Mouse (Mus musculus) midbrain, embryonic 14.5 days (tissue): ENCODE results near the gene Slc30a7. TPM values are rescaled to one million over a fixed set of nuclear protein-coding genes. Genes with fewer than 3 reads are reported as not detected.

Experiments
- ATAC-seq: fragments of 200-750 bp; cut with Nextera tagmentation; 2 replicates; pipeline ENCODE4 v1.8.0; 2017; ENCODE audit warnings: moderate number of reproducible peaks, moderate library complexity; ENCODE audit not compliant: low FRiP score, low TSS enrichment
- DNase-seq: peaks from one replicate; pipeline ENCODE4 v3.0.0-alpha.2; 2015
- H3K27ac ChIP-seq: fragments of 300-500 bp; sonication (generic); replicated peaks from 2 replicates; pipeline ENCODE4 v1.5.1; 2014; ENCODE audit warnings: mild to moderate bottlenecking, low read depth, low read length, moderate library complexity
- H3K27me3 ChIP-seq: fragments of 300-500 bp; sonication (generic); 2 replicates; pipeline ENCODE4 v1.6.1; 2014; ENCODE audit warnings: low read length, control low read depth, mixed read lengths; ENCODE audit not compliant: control insufficient read depth, insufficient read depth
- H3K36me3 ChIP-seq: fragments of 300-500 bp; sonication (generic); 2 replicates; pipeline ENCODE4 v1.6.1; 2014; ENCODE audit warnings: low read length, control low read depth; ENCODE audit not compliant: control insufficient read depth, insufficient read depth
- H3K4me1 ChIP-seq: fragments of 300-500 bp; sonication (generic); 2 replicates; pipeline ENCODE4 v1.6.1; 2014; ENCODE audit warnings: mild to moderate bottlenecking, antibody characterized with exemption, low read length, control low read depth; ENCODE audit not compliant: control insufficient read depth, insufficient read depth
- H3K4me2 ChIP-seq: fragments of 300-500 bp; sonication (generic); 2 replicates; pipeline ENCODE4 v1.6.1; 2014; ENCODE audit warnings: mild to moderate bottlenecking, low read length, moderate library complexity
- H3K4me3 ChIP-seq: fragments of 300-500 bp; sonication (generic); replicated peaks from 2 replicates; pipeline ENCODE4 v1.5.1; 2014; ENCODE audit warnings: low read depth, low read length
- H3K9ac ChIP-seq: fragments of 300-500 bp; sonication (generic); replicated peaks from 2 replicates; pipeline ENCODE4 v1.6.1; 2014; ENCODE audit warnings: mild to moderate bottlenecking, low read length, moderate library complexity
- H3K9me3 ChIP-seq: fragments of 300-500 bp; sonication (generic); 2 replicates; pipeline ENCODE4 v1.6.1; 2016; ENCODE audit warnings: low read length, control low read depth, mixed read lengths; ENCODE audit not compliant: control insufficient read depth
- WGBS: fragments of 180-500 bp; shearing (Covaris S2); extraction: QIAGEN DNeasy Blood & Tissue Kit; methylation state at CpG from one replicate; pipeline ENCODE4 v1.1.7; 2014; 5-methylcytosine and 5-hydroxymethylcytosine counted together
- polyA plus RNA-seq: library from polyadenylated mRNA; unstranded; fragments of >200 nt; fragmentation: Nextera tagmentation; extraction: Ambion mirVana; gene quantifications from 2 replicates; pipeline ENCODE4 v1.2.1, GENCODE M21; 2014

The Slc30a7 gene
- polyA plus RNA-seq, 1 experiment from 2014 or later = 26.8 TPM

DNA sequence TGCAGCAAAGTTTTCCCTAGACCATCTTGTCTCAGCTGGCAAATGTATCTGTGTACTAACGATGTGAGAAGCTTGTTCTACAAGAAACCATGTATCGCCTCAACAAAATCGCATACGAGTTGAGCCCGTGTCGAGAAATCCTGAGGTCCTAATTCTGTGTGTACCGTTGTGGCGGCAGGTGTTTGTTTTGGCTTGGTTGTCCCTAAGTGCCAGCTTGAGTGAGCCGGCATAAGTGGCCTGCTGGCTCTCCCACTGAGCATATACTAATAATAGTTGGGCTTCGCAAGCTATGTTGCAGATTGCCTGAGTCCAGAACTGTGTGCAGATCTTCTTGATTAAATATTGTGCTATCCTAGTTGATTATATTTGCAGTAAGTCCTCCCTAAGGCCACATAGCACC is 18.5 kb upstream of the Slc30a7 start:
- ATAC-seq (no peak), DNase-seq (no peak)
- WGBS = 79% methylated on average over 10 of the region's 10 CpGs
- Histone ChIP-seq H3K36me3 (peaks cover 17% of the 10 kb centered on the region), H3K27ac (no peak overlapping the region), H3K9ac (no peak overlapping the region), H3K4me3 (no peak overlapping the region), H3K27me3 (no peaks in the 10 kb centered on the region), H3K4me2 (no peak overlapping the region), H3K4me1 (0 out of 2 replicates have a peak, but pooled peaks cover 2% of the 10 kb centered on the region), H3K9me3 (no peaks in the 10 kb centered on the region)

DNA sequence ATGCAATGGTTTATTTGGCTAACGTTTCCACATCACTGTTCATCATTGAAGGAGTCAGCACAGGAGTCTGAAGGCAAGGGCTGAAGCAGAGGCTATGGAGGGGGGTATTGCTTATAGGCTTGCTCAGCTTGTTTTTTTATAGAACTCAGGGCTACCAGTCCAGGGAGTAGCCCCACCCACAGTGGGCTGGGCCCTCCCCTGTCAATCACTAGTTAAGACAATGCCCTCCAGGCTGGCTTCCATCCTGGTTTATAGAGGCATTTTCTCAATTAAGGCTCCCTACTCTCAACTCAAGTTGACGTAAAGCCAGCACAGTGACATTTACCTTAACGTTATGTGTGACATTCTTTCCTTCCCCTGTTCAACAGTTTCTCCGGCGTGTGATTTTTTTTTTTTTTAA is 17.5 kb upstream of the Slc30a7 start:
- H3K9me3 ChIP-seq = no peaks in the 10 kb centered on the region
- no peak overlapping the region for H3K27ac ChIP-seq
- no peak overlapping the region for H3K4me2 ChIP-seq
- 88% methylated on average over 5 of the region's 5 CpGs for WGBS
- DNase-seq (no peak), ATAC-seq (no peak)
- H3K27me3 ChIP-seq = no peaks in the 10 kb centered on the region
- H3K9ac ChIP-seq = no peak overlapping the region
- peaks cover 17% of the 10 kb centered on the region for H3K36me3 ChIP-seq
- 0 out of 2 replicates have a peak, but pooled peaks cover 2% of the 10 kb centered on the region for H3K4me1 ChIP-seq
- H3K4me3 ChIP-seq = no peak overlapping the region

DNA sequence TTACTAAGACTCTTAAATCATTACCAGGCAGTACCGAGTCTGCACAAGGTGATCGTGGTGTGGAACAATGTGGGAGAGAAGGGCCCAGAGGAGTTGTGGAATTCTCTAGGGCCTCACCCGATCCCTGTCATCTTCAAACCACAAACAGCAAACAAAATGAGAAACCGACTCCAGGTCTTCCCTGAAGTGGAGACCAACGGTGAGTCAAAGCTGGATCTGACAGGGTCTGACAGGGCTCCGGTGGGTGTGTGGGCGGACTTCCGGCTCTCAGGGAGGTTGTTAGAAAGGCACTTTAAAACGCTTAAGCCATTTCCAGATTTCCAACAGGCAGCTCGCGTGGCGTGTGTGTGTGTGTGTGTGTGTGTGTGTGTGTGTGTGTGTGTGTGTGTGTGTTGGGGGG is 17.0 kb upstream of the Slc30a7 start:
- Histone ChIP-seq H3K27me3 (no peaks in the 10 kb centered on the region), H3K9ac (no peak overlapping the region), H3K4me1 (0 out of 2 replicates have a peak, but pooled peaks cover 2% of the 10 kb centered on the region), H3K9me3 (no peaks in the 10 kb centered on the region), H3K4me3 (no peak overlapping the region), H3K27ac (no peak overlapping the region), H3K4me2 (no peak overlapping the region), H3K36me3 (peaks cover 17% of the 10 kb centered on the region)
- ATAC-seq = no peak
- WGBS = 93% methylated on average over 12 of the region's 12 CpGs
- no peak for DNase-seq

DNA sequence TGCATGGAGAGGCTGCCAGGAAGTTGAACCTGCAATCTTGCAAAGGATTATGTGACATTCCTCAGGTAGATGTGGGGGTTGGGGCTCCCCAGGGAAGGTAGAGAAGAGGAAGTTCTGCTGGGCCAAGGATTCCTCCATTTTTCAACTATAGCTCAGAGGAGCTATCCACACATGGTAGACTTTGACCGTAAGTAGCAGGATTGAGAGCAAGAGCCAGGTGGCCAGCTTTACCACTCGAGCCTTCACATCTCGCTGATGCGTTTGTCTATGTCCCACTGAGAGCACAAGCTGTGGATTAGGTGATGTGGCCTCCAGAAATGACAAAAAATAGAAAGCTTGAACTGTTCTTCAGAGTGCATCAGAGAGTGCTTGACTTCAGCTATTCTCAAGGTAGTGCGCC is 11.9 kb upstream of the Slc30a7 start:
- H3K27me3 ChIP-seq = no peaks in the 10 kb centered on the region
- H3K9me3 ChIP-seq = no peaks in the 10 kb centered on the region
- no peak overlapping the region for H3K27ac ChIP-seq
- H3K9ac ChIP-seq = no peak overlapping the region
- 0 out of 2 replicates have a peak, but pooled peaks cover under 1% of the 10 kb centered on the region for H3K36me3 ChIP-seq
- 95% methylated on average over 5 of the region's 5 CpGs for WGBS
- H3K4me1 ChIP-seq = 0 out of 2 replicates have a peak, but pooled peaks cover 2% of the 10 kb centered on the region
- no peak overlapping the region for H3K4me3 ChIP-seq
- no peak for ATAC-seq
- H3K4me2 ChIP-seq = no peak overlapping the region
- no peak for DNase-seq

DNA sequence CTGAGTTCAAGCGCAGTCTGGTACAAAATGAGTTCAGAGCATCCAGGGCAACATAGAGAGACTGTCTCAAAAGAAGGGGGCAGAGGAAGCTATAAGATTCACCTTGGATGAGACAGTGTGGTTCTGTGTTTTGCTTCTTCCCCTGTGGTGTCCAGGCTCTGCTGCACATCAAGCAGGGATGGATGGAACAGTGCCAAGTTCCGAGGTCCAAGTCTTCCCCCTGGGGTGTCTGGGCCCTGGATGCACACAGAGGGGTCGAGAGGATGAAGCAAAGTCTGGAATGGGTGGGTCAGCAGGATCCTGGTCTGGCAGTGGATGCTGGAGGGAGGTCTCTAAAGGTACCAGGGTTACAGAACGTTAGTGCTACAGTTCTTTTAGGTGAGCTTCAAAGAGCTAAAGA is 11.4 kb upstream of the Slc30a7 start:
- Histone ChIP-seq H3K9me3 (no peaks in the 10 kb centered on the region), H3K4me1 (0 out of 2 replicates have a peak, but pooled peaks cover 2% of the 10 kb centered on the region), H3K4me2 (no peak overlapping the region), H3K9ac (no peak overlapping the region), H3K4me3 (no peak overlapping the region), H3K27ac (no peak overlapping the region), H3K27me3 (no peaks in the 10 kb centered on the region), H3K36me3 (no peaks in the 10 kb centered on the region)
- 72% methylated on average over 4 of the region's 4 CpGs for WGBS
- no peak for DNase-seq
- no peak for ATAC-seq

DNA sequence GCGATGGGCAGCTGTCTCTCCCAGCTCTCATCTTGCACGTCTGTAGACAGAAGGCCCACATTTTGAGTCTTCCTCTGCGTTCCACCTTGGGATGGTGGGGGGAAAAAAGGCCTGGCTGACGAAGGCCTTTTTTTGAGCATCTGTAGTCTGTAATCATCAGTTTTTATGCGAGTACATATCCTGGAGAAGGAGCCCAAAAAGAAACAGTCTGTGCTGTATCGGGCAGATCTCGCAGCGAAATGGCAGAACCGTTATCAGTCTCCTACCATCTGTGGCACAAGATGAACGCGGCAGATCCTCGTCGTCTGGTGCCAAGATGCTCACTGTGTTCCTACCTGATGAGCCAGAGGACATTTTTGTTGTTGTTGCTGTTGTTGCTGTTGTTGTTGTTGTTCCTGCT is 8.9 kb upstream of the Slc30a7 start:
- Histone ChIP-seq H3K27me3 (no peaks in the 10 kb centered on the region), H3K4me2 (no peak overlapping the region), H3K36me3 (no peaks in the 10 kb centered on the region), H3K9me3 (no peaks in the 10 kb centered on the region), H3K4me3 (no peak overlapping the region), H3K4me1 (no peaks in the 10 kb centered on the region), H3K27ac (no peak overlapping the region), H3K9ac (no peak overlapping the region)
- WGBS = 93% methylated on average over 13 of the region's 13 CpGs
- ATAC-seq (no peak), DNase-seq (no peak)

DNA sequence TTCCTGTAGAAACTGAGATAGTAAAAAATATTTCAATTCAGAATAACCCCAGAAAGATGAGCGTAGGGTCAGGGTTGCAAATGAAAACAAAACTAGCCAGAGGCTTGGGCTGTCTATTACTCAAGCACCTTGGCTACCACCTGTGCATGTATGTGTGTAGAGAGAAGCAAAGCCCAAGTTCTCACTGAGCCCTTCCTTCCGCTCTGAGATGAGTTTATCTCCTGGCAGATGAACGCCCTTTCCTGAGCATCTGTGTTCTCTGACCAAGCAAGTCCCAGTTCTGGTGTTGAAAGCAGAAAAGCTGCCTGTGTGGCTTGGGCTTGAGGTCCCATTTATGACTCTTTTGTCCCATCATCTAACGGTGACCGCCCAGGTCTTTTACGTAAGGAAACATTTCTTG is 7.7 kb upstream of the Slc30a7 start:
- Histone ChIP-seq H3K36me3 (no peaks in the 10 kb centered on the region), H3K27ac (no peak overlapping the region), H3K4me1 (peaks cover 4% of the 10 kb centered on the region; the same call in 1 of the 2 replicates), H3K9me3 (no peaks in the 10 kb centered on the region), H3K9ac (no peak overlapping the region), H3K4me3 (no peak overlapping the region), H3K27me3 (no peaks in the 10 kb centered on the region), H3K4me2 (no peak overlapping the region)
- DNase-seq (no peak), ATAC-seq (no peak)
- 96% methylated on average over 6 of the region's 6 CpGs for WGBS

DNA sequence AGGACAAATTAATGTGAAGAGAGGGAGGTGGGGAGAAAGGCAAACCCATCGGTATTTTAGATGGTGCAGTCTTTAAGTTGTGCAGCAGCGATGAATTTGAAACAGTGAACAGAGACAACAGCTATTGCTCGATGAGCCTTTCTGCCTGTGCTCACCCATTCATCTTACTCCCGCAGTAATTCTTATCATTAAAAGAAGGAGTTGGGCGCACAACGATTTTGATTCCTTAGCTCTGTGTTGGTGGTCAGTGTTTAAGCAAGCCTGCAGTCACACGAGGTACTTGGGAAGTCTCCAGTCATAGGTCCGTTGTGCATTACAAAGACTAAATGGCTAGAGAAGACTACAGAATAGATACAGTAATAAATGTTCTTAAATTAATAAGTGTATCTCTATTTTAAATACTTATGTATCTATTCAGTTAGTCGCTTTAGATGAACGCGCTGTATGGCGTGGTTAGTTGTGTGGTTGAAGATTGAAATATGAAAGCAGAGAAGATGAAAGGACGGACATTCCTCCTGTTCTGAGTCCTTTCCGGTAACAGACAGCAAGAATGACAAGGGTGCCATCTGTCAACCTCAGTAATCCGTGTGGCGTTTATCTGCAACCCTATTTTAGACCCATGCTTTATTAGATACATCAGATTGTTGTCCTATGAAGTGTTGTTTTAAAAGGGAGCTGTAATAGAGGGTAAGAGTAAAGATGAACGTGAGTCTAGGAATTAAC is 2.6 kb upstream of the Slc30a7 start:
- H3K4me2 ChIP-seq = peak overlapping the region; percentile 96
- DNase-seq (no peak), ATAC-seq (no peak)
- 82% methylated on average over 17 of the region's 17 CpGs for WGBS
- peaks cover 26% of the 10 kb centered on the region for H3K4me1 ChIP-seq
- 0 out of 2 replicates have a peak, but pooled peaks cover 4% of the 10 kb centered on the region for H3K36me3 ChIP-seq
- no peak overlapping the region for H3K9ac ChIP-seq
- no peaks in the 10 kb centered on the region for H3K27me3 ChIP-seq
- H3K4me3 ChIP-seq = no peak overlapping the region
- no peaks in the 10 kb centered on the region for H3K9me3 ChIP-seq
- H3K27ac ChIP-seq = no peak overlapping the region

DNA sequence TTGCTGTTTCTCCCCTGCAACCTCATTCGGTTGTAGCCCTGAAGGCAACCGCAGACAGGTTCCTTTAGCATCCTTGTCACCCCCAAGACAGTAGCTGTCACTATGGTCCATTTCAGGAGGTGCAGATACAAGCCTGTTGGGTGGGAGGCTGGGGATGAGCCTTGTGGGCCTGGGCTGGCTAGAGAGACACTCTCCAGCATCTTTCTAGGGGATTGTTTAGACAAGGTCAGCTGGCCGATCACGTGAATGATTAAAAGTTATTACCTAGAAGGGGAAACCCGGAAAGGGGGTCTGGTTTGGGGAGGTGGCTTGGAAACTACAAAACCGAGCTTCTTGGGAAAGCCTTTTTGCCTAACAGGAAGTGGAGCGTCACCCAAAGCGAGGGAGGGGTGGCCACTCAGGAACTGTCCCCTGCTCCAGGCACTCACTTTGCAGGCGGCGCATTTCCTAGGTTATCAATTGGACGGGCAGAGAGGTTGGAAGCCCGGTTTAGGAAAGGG is 785 bp upstream of the Slc30a7 start:
- peak overlapping the region; percentile 96 for H3K4me2 ChIP-seq
- H3K27me3 ChIP-seq = no peaks in the 10 kb centered on the region
- 0% methylated on average over 12 of the region's 12 CpGs for WGBS
- H3K9me3 ChIP-seq = no peaks in the 10 kb centered on the region
- H3K4me3 ChIP-seq = peak overlapping the region; percentile 82
- DNase-seq (peak; percentile 86), ATAC-seq (peak; percentile 64)
- H3K4me1 ChIP-seq = peaks cover 28% of the 10 kb centered on the region
- H3K27ac ChIP-seq = peak overlapping the region; percentile 89
- H3K9ac ChIP-seq = peak overlapping the region; percentile 79
- H3K36me3 ChIP-seq = peaks cover 9% of the 10 kb centered on the region
